Mouse (Mus musculus): ENCODE data around the gene Hist2h2aa2. TPM values are rescaled to one million over a fixed set of nuclear protein-coding genes. Genes with fewer than 3 reads are reported as not detected.
"Not testable (repeated sequence)": the region's sequence is repeated elsewhere in the genome, so short reads cannot be mapped to it uniquely, and the experiment has no call there.

The Hist2h2aa2 gene
- total RNA-seq, 2 experiments from 2014 or later: 358 to 442 TPM

DNA sequence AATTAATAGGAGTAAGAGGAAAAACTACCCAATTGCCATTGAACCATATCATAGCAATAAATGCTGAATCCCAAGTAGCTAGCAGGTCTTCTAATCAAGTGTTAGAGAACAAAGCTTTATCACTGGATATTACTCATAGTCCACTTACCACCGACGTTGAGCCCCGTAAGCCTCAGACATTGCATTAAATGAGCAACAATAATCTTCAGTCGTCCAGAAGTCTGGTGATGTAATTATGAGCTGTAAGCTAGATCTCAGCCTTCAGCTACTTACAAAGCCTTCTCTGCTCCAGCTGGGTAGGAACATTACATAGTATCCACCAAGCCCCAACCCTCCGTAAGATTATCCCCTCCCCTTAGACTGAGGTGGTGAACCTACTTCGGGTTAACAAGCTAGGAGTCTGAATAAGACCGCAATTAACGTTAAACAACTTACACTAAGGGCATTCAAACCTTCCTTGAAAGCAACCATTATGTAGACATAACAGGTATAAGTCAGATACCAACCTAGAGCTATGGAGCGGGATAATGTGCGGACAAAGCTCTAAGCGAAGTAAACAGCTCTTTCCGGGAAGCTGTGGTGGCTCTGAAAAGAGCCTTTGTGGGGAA lies 2.1 kb downstream of the Hist2h2aa2 start:
- no peak for DNase-seq (ENCODE audit: low spot score in 2 of 2)

- no peak for DNase-seq (ENCODE audit: low spot score in 2 of 2)
These were observed 2.7 kb downstream of the Hist2h2aa2 start for GRCm38 (mm10) chr3:96237335-96237903.

DNA sequence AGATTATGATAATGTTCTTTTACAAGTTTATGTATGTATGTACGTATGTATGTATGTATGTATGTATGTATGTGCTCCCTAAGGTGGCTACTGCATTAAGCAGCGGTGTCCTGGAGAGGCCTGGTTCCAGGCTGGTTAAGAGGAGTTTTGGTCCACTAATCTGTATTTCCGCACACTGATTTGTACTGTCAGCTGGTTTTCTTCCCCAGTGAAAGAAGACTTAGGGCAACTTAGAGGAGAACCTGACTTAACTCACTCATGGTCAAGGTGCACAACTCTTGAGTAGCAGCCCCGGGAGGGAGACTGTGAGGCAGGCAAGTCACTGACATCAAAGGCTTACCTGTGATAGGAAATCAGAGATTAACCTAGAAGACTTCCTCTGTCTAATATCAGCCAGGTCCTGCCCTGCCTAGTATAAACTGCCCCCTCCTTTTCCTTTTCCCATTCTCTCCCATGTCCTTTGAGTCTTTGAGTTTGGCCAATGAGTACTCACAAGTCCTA lies 3.2 kb downstream of the Hist2h2aa2 start:
- no peak for DNase-seq (ENCODE audit: low spot score in 2 of 2)

DNA sequence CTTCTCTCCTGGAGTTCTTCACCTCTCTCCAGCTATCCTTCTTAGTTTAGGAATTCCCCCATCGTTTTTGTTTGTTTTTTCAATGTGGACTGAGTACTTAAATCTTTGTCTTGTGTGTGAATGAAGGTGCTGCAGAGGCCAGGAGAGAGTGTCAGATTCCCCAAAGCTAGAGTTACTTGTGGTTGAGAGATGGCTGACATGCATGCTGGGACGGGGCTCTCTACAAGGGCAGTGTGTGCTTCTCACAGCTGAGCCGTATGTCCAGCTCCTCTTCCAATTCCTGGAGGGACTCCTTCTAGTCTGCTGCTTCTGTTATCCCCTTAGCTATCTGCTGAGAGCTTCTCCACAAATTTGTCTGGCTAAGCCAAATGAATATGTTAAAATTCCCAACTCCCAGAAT lies 4.2 kb downstream of the Hist2h2aa2 start:
- no peak for DNase-seq (ENCODE audit: low spot score in 2 of 2)

- DNase-seq (ENCODE audit: low spot score in 2 of 2): no peak
These were observed 5.2 kb downstream of the Hist2h2aa2 start for GRCm38 (mm10) chr3:96234914-96235313.

DNA sequence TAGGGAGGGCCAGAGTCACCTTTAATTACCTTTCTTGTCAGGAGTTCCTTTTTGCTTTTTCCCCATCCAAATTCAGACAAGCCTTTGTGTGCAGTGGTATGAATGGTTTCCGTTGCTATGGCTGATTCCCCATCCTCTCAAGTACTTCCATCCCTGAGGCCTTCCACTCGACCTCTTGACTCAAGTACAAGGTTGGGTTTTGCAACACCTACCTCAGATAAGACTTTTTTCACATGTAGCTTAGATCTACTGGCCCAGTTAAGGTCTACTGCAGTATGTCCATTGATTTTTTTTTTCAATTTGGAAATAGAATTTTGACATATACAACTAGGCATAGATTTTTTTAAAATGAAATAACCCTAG lies 8.3 kb downstream of the Hist2h2aa2 start:
- no peak for DNase-seq (ENCODE audit: low spot score in 2 of 2)

DNA sequence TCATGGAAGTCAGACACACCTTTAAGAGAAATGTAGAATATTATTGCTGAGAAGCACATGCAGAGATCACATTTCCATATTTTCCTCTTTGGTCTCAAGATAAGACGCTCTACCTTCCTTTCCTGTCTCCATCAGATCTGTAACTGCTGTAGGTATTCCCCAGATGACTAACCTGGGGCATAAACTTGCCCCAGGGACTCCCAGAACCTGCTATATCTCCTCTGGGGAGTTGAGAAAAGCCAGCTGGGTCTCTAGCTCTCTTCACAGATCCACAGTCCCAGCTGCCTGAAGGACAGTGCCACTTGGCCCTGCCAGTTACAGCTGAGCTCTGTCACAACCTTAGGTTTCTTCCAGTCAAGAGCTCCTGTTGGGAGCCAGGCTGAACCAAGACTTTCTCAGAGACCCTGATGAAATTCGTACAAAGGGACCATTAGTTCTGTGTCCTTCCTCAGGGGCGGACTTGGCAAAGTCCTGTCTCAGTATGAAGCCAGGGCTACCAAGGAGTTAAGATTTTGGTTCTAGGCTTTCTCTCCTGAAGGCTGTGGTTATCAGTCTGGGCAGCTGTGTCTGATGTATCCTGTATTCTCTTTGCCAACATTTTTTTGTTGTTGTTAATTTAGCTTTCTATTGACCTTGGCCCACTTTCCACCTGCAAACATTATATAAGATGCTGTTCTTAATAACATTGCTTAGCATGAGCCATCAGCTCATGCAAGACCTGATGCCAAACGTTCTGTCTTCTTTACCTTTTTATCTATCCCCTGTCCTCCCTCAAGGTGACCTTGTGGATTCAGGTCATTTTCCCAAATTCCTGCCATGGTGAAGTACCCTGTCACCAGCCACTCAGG lies 8.9 kb downstream of the Hist2h2aa2 start:
- peak in 1 of 2 experiments; percentile 12 for DNase-seq (ENCODE audit: low spot score in 2 of 2)

DNA sequence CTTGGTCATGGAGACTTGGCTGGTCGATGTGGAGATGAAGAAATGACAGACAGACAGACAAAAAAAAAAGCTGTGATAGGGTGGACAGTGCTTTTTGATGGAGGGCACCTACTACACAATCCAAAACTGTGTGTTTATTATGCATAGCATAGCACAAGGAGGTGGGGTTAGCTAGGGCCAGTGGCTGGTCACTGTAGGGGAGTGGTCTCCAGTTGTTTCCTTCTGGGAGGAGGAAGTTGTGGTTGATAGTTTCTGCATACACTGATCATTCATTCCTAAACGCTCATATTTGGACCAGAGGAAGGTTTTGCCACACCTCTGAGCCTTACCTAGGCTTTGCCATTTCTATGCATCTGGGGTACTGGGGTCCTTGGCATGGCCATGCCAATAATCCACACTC lies 9.7 kb downstream of the Hist2h2aa2 start:
- no peak for DNase-seq (ENCODE audit: low spot score in 2 of 2)

- DNase-seq (ENCODE audit: low spot score in 2 of 2): no peak
These were observed 11.2 kb downstream of the Hist2h2aa2 start for GRCm38 (mm10) chr3:96228828-96229227.

- DNase-seq (ENCODE audit: low spot score in 2 of 2): no peak
These were observed 13.1 kb downstream of the Hist2h2aa2 start for GRCm38 (mm10) chr3:96226695-96227648.

DNA sequence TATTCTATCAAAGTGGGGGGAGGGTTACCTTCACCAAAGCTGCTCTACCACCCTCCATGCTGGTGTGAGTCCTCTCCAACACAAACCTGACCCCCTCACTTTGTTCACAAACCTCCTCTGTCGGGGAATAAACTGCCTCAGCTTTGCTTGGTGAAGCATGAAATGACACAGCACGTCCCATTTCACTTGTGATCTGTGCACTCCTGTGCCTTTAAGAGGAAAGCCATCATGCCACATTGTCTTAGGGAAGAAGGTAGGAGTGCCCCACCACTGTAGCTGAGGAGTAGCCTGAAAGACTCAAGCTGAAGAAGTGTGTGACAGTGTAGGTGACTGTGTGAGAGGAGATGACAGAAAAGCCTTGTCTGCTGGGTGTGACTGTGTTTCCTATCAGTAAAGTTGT lies 14.7 kb downstream of the Hist2h2aa2 start:
- no peak for DNase-seq (ENCODE audit: low spot score in 2 of 2)

DNA sequence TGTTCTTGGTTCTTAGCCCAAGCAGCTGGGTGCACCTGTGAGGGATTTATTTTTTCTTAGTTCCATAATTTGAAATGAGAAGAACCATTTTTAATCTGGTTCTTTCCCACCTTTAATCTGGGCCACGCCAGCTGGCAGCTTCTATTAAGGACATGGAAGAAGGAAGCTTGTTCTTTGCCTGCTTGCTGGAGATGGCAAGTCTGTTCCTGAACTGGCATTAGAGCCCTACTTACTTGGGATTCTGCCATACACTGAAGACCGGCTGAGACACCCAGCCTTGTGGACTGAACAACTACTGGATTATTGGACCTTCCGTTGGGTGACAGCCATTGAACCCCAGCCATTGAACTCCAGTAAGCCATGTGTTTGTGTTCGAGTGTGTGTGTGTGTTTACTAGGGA lies 17.3 kb downstream of the Hist2h2aa2 start:
- no peak for DNase-seq (ENCODE audit: low spot score in 2 of 2)

DNA sequence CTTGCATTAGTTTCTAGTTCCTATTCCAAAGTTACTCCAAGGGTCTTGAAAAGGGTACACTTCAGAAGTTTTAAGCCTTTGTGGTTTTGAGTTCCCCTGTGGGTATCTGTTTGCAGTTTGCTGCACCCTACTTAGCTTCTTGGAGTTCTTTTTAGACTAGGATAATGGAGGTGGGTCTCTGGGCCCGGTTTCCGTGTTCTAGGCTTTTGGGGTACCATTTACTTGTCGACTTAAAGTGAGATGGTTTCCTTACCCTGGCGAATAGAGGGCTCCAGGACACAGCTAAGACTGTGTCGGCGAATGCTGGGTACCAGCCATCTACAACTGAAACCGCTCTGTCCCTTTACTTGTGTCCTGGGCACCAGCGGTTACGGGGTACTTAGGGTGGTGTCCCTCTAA lies 18.4 kb downstream of the Hist2h2aa2 start:
- peak in 1 of 2 experiments; percentile 30 for DNase-seq (ENCODE audit: low spot score in 2 of 2)

DNA sequence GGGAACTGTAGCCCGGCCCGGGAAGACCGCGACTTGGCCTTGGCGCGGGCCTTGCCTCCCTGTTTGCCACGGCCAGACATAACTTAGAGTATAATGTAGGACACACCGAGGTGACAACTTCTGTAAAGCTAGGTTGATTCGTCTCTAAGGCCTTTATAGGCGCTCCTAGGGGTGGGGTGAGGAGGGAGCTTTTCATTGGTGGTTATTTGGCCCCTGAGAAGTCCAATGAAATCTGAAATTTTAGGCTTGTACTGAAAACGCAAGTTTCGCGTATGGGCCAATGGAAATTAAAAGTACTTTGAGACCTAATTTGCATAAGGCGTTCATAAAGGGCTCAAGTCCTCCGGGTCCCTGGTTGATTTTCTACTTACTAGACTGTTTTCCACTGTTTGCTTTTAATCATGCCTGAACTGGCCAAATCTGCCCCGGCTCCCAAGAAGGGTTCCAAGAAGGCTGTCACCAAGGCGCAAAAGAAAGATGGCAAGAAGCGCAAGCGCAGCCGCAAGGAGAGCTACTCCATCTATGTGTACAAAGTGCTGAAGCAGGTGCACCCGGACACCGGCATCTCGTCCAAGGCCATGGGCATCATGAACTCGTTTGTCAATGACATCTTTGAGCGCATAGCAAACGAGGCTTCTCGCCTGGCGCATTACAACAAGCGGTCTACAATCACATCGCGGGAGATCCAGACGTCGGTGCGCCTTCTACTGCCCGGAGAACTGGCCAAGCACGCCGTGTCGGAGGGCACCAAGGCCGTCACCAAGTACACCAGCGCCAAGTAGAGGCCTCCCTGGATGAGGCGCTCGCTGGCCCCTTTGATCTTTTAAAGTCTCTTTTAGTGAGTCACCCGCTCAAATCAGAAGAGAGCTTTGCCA lies 19.1 kb downstream of the Hist2h2aa2 start, which contains the start of the genes Hist2h2ac and Hist2h2be:
Hist2h2ac (minus strand) TSS at position 116 of the 875 bp plus-strand sequence.
Hist2h2be (plus strand) TSS at position 355 of the 875 bp plus-strand sequence.
- peak; percentile 82 to 92 for DNase-seq (ENCODE audit: low spot score in 2 of 2)

- not testable (repeated sequence) for DNase-seq (ENCODE audit: low spot score in 2 of 2)
These were observed 19.8 kb downstream of the Hist2h2aa2 start for GRCm38 (mm10) chr3:96220131-96220764.

DNA sequence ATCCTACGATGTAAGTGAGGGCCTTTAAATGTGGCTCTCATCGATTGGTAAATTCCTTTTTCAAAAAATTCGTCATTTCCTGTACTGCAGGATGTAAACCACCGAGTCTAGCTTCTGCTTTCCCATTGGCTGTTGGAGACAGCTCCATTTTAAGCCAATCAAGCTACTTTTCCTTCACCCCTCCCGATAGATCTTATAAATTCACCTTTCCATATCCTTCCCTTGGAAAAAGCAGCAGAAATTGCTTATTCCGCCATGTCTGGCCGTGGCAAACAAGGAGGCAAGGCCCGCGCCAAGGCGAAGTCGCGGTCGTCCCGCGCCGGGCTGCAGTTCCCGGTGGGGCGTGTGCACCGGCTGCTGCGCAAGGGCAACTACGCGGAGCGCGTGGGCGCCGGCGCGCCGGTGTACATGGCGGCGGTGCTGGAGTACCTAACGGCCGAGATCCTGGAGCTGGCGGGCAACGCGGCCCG lies 20.4 kb downstream of the Hist2h2aa2 start, which contains the start of the genes Bola1 and Hist2h2ab:
Bola1 (minus strand) TSS at position 49 of the 470 bp plus-strand sequence.
Hist2h2ab (plus strand) TSS at position 205 of the 470 bp plus-strand sequence.
- DNase-seq (ENCODE audit: low spot score in 2 of 2): peak; percentile 65 to 75

- DNase-seq (ENCODE audit: low spot score in 2 of 2): no peak
These were observed 20.9 kb downstream of the Hist2h2aa2 start for GRCm38 (mm10) chr3:96219191-96219641.

DNA sequence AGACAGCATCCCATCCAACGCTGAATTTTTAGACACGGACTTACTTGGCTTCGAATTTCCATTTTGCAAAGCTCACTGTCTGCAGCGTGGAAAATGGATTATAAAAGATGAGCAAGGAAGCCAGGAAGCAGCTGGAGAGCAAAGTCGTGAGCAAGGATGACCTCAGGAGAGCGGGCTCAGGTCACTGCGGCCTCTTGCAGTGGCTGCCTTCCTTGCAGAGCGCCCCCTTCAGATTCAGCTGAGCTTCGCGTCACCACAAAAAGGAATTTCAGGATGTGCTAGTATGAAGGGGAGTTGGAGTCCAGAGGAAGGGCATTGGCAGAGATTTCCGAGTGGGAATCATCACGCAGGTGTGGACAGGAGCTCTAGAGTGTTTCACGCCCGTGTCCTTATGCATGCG lies 30.8 kb downstream of the Hist2h2aa2 start:
- no peak for DNase-seq (ENCODE audit: low spot score in 2 of 2)

- DNase-seq (ENCODE audit: low spot score in 2 of 2): no peak
These were observed 32.3 kb downstream of the Hist2h2aa2 start for GRCm38 (mm10) chr3:96207819-96208218.
